Mouse (Mus musculus): ENCODE results near the gene Srpk3. TPM values are rescaled to one million over a fixed set of nuclear protein-coding genes. Genes with fewer than 3 reads are reported as not detected.
A peak's percentile ranks its signal among the peaks of the same experiment; 100 is the strongest.

Srpk3 gene
- polyA plus RNA-seq, 1 experiment from 2014 or later = 1.1 TPM

DNA sequence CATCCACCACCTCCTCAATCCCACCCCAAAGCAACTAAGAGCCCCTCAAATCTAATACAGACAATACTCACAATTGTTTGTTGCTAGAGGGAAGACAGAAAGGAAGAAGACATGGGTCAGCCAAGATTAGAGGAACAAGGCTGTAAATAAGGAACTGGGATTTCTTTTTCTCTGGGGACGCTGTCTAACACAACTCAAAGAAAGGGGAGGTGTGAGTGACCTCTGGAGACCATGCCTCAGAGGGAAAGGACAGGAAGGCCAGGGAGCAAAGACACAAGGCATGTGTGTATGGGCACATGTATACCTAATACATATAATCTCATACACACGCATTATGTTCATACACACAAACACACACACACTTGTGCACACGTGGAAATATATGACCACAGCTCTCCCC, 8.0 kb downstream of the Srpk3 start:
- H3K36me3 ChIP-seq = peaks cover 52% of the 10 kb centered on the region
- no peak overlapping the region for H3K4me3 ChIP-seq
- H3K9me3 ChIP-seq (replicated peaks) = no peaks in the 10 kb centered on the region
- H3K4me1 ChIP-seq = no peaks in the 10 kb centered on the region
- DNase-seq (ENCODE audit: low spot score) = no peak
- 94% methylated on average over 3 of the region's 3 CpGs for WGBS
- peaks cover 86% of the 10 kb centered on the region for H3K27me3 ChIP-seq (ENCODE audit: low read depth, poor library complexity, severe bottlenecking)
- no peak overlapping the region for H3K27ac ChIP-seq

DNA sequence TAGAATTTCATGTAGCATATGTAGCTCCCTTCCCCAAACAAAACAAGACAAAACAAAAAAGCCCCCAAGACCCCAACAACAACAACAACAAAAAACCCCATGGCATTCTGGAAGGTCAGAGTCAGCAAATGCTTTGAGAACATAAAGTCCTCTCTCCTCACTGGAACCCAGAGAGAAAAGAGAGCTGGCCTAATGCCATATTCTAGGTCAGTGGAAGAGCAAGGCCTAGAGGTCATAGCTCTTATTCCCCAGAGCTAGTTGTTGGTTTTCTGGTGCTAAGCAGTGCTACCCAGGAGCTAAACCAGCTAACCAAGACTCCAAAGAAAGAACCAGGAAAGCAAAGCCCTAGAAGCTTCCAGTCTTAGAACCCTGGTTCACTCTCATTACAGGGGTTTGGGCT, 11.5 kb downstream of the Srpk3 start:
- DNase-seq (ENCODE audit: low spot score) = no peak

DNA sequence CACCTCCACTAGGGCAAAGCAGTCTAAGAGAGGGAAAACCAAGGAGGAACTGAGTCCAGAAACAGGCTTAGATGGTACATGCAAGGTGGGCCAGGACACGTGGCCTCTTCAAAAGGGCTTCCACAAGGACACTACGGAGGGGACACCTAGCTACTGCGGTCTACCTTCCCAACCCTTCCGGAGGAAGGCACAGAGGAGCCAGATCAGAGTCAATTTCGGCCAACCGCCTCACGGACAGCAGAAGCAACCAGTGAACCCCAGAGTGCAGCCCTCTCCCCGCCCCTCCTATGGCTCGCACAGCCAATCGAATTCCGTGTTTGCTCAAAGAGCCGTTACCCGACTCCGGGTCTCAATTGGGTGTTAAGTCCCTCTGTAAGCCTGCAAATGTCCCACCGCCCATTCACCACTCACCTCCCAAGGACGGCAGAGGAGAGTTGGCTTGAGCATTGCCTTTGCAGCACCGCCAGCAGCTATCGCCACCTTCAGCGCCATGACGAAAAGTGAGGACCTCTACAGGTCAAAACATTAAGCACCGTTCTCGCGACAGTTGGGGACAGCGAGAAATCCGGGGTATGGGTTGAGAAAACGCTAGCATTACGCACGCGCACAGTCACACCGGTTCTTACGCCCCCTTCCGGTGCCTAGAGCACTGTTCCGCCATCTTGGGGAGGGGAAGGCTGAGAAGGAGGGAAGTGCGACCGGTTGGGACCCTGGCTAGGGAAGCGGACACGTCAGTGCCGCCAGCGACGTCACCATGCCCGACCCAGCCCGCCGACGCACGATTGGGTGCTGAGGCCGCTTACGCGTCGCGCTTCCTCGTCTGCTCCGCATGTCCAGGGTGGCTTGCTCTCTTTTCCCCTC, 12.4 kb downstream of the Srpk3 start, which contains the start of the genes Idh3g and Ssr4:
Gene Idh3g (minus strand): TSS at position 534 of the 861 bp plus-strand sequence.
Gene Ssr4 (plus strand): TSS at position 665 of the 861 bp plus-strand sequence.
- peaks cover 95% of the 10 kb centered on the region for H3K27me3 ChIP-seq (ENCODE audit: low read depth, poor library complexity, severe bottlenecking)
- H3K4me1 ChIP-seq = 0 out of 2 replicates have a peak, but pooled peaks cover 6% of the 10 kb centered on the region
- WGBS = 12% methylated on average over 52 of the region's 52 CpGs
- H3K36me3 ChIP-seq = peaks cover 36% of the 10 kb centered on the region
- DNase-seq (ENCODE audit: low spot score) = peak; percentile 92
- peak within 1 kb of the TSS; percentile 63 for H3K4me3 ChIP-seq
- no peaks in the 10 kb centered on the region for H3K9me3 ChIP-seq (replicated peaks)
- peak within 1 kb of the TSS; percentile 91 for H3K27ac ChIP-seq

More for the DNA sequence above, 11.5 kb downstream of the Srpk3 start:
- peaks cover 36% of the 10 kb centered on the region for H3K36me3 ChIP-seq
- H3K4me1 ChIP-seq = 0 out of 2 replicates have a peak, but pooled peaks cover 6% of the 10 kb centered on the region
- H3K9me3 ChIP-seq (replicated peaks) = no peaks in the 10 kb centered on the region
- peak overlapping the region; percentile 63 for H3K4me3 ChIP-seq
- H3K27ac ChIP-seq = peak overlapping the region; percentile 91
- H3K27me3 ChIP-seq (ENCODE audit: low read depth, poor library complexity, severe bottlenecking) = peaks cover 95% of the 10 kb centered on the region

DNA sequence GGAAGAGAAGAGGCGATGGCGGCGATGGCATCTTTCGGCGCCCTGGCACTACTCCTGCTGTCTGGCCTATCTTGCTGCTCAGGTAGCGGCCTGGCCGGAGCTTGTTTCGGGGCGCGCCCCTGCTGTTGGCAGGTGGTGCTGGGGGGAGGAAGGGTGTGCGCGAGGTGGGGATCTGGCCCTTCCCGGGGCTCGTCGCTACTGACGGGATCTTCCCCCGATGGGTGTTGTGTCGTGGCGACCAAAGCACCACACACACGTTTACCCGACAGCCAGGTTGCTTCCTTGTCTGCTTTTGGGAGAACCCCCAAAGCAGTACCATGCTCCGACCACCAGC, 13.0 kb downstream of the Srpk3 start:
- Histone ChIP-seq H3K27ac (peak overlapping the region; percentile 91), H3K36me3 (peaks cover 30% of the 10 kb centered on the region), H3K27me3 (ENCODE audit: low read depth, poor library complexity, severe bottlenecking) (peaks cover 95% of the 10 kb centered on the region), H3K4me3 (peak overlapping the region; percentile 63), H3K9me3 (replicated peaks) (no peaks in the 10 kb centered on the region), H3K4me1 (0 out of 2 replicates have a peak, but pooled peaks cover 6% of the 10 kb centered on the region)
- WGBS = 10% methylated on average over 22 of the region's 22 CpGs
- DNase-seq (ENCODE audit: low spot score) = no peak

DNA sequence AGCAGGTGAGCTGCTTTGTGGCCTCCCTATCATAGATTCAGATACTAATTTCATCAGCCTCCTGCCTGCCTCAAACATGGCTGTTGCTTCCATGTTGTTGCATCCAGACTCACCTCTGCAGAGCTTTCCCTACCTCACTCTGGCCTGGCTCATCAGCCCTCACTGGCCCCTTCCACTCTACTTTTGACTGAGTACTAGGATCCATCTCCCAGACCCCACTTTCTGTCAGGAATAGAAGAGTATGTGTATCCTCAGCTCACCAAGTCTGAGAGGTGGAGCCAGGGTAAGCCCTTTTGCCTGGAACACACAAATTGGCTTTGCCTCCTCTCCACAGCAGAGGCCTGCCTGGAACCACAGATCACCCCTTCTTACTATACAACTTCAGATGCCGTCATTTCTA, 14.3 kb downstream of the Srpk3 start:
- Histone ChIP-seq H3K4me1 (0 out of 2 replicates have a peak, but pooled peaks cover 6% of the 10 kb centered on the region), H3K27me3 (ENCODE audit: low read depth, poor library complexity, severe bottlenecking) (peaks cover 90% of the 10 kb centered on the region), H3K36me3 (peaks cover 28% of the 10 kb centered on the region), H3K4me3 (0 out of 2 replicates have a peak overlapping the region, but pooled peaks have one; percentile 10), H3K27ac (no peak overlapping the region), H3K9me3 (replicated peaks) (no peaks in the 10 kb centered on the region)
- 100% methylated on average over 1 of the region's 1 CpGs for WGBS
- DNase-seq (ENCODE audit: low spot score) = no peak

DNA sequence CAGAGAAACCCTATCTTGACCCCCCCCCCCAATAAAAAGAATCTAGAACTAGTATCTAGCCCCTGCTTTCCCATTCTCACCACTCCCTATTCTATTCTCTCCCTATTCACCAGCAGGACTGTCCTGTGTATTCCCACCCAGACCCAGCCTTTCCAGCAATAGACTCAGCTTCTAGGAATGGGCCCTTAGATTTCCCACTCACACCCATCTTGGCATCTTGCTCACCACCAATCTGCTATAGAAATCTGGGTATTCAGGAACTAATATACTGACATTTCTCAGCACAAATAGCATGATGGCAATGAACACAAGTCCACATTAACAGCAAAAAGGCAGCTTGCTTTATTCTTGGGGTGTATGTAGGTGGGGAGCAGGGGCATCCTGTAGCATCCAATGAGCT, 18.8 kb downstream of the Srpk3 start:
- H3K4me3 ChIP-seq = no peak overlapping the region
- no peaks in the 10 kb centered on the region for H3K9me3 ChIP-seq (replicated peaks)
- H3K27ac ChIP-seq = no peak overlapping the region
- peaks cover 88% of the 10 kb centered on the region for H3K27me3 ChIP-seq (ENCODE audit: low read depth, poor library complexity, severe bottlenecking)
- DNase-seq (ENCODE audit: low spot score) = no peak
- H3K36me3 ChIP-seq = peaks cover 28% of the 10 kb centered on the region
- H3K4me1 ChIP-seq = 0 out of 2 replicates have a peak, but pooled peaks cover 4% of the 10 kb centered on the region

DNA sequence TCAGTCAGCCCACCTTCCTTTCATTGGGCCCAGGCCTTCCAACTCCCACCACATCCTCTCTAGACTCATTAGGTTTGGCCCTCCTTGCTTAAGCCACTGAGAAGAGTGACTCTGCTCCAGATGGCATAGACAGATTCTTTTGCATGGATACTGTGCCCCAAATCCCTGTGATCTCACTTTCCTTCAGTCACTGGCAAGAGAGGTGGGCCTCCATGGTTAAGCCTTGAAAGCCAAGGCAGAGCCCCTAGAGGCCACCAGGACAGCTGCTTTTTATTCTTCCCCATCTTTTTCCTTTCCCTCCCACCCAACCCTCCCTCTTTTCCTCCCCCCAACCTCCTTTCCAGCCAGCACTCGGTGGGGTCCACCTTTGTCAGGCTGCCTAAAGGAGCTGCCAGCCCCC, 19.3 kb downstream of the Srpk3 start:
- Histone ChIP-seq H3K9me3 (replicated peaks) (no peaks in the 10 kb centered on the region), H3K27ac (no peak overlapping the region), H3K4me1 (0 out of 2 replicates have a peak, but pooled peaks cover 1% of the 10 kb centered on the region), H3K27me3 (ENCODE audit: low read depth, poor library complexity, severe bottlenecking) (peaks cover 88% of the 10 kb centered on the region), H3K36me3 (peaks cover 27% of the 10 kb centered on the region), H3K4me3 (no peak overlapping the region)
- DNase-seq (ENCODE audit: low spot score) = no peak
- 38% methylated on average over 1 of the region's 1 CpGs for WGBS

DNA sequence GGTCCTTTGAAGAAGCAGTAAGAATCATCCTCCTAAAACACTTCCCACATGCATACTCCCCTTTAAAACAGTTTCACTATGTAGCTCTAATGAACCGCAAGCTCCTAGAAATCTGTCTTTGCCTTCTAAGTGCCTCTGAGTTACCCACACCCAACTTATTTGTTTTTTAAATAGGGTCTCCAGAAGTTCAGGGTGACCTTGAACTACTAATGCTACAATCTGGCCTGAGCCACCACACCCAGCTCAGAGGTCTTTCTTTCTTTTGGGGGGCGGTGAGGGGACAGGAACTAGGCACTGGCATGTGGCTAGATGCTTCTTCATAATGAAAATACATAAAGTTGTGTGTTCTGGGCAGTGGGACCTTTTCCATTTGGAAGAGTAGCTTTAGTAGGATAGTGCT, 23.3 kb downstream of the Srpk3 start:
- Histone ChIP-seq H3K36me3 (no peaks in the 10 kb centered on the region), H3K27me3 (ENCODE audit: low read depth, poor library complexity, severe bottlenecking) (peaks cover 86% of the 10 kb centered on the region), H3K27ac (no peak overlapping the region), H3K4me1 (no peaks in the 10 kb centered on the region), H3K4me3 (no peak overlapping the region), H3K9me3 (replicated peaks) (no peaks in the 10 kb centered on the region)
- WGBS = 91% methylated on average over 2 of the region's 2 CpGs
- no peak for DNase-seq (ENCODE audit: low spot score)

DNA sequence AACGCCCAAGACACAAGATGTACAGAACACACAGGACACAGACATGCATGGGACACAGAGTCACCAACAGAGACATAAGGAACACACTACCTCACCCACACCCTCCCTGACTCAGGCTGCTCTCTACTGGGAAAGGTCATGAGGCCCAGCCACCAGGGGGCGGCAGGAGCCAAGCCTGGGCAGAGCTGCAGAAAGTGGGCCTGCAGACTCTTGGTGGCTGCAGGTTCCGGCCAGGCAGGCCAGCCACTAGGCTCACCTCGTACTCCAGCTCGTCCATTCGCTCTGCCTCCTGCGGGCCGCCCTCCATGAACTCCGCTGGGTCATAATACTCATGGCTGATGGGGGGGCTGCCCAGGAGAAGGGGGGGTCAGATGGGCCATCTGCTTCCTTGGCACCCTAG, 24.3 kb downstream of the Srpk3 start:
- Histone ChIP-seq H3K36me3 (no peaks in the 10 kb centered on the region), H3K27ac (no peak overlapping the region), H3K9me3 (replicated peaks) (no peaks in the 10 kb centered on the region), H3K27me3 (ENCODE audit: low read depth, poor library complexity, severe bottlenecking) (peaks cover 80% of the 10 kb centered on the region), H3K4me3 (no peak overlapping the region), H3K4me1 (no peaks in the 10 kb centered on the region)
- DNase-seq (ENCODE audit: low spot score) = peak; percentile 70
- 34% methylated on average over 8 of the region's 9 CpGs for WGBS

DNA sequence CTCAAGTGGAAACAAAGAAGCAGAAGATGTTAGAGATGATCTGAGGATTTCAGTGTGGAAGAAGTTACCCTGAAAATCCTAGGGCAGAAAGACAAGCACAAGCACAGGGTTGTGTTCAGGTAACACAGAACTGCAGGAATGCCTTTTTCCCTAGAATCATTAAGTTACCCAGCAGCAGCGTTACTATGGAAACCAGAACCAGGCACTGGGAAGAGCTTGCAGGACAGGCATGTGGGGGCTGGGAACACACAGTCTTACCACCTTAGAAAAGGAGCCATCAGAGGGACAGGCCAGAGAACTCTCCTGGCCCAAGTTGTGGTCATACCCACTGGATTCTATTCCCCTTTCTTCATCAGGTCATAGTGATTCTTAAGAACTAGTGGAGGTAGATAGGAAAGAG, 31.6 kb downstream of the Srpk3 start:
- no peaks in the 10 kb centered on the region for H3K36me3 ChIP-seq
- WGBS = 38% methylated on average over 1 of the region's 1 CpGs
- DNase-seq (ENCODE audit: low spot score) = no peak
- H3K9me3 ChIP-seq (replicated peaks) = no peaks in the 10 kb centered on the region
- peaks cover 31% of the 10 kb centered on the region for H3K27me3 ChIP-seq (ENCODE audit: low read depth, poor library complexity, severe bottlenecking)
- no peaks in the 10 kb centered on the region; the same call in 1 of the 2 replicates for H3K4me1 ChIP-seq
- H3K27ac ChIP-seq = no peak overlapping the region
- H3K4me3 ChIP-seq = no peak overlapping the region

DNA sequence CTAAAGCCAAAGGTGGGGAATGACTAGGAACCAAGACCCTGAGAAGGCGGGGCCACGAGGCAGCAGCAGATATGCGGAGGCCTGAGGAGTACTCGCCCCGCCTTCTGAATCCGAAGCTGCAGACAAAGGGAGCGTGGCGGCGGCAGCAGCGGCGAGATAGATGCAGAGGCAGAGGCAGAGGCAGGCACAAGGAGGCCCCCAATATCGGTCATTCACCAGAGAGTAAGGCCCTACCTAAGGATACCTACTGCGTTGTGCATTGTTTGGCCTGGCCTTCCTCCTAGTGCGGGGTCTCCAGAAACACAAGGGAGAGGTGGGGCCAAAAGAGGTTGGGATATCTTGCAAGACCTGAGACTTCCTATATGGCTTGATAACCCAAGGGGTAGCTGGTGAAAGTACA, 40.9 kb downstream of the Srpk3 start:
- peak; percentile 56 for DNase-seq (ENCODE audit: low spot score)
- 10% methylated on average over 14 of the region's 14 CpGs for WGBS
- no peaks in the 10 kb centered on the region for H3K4me1 ChIP-seq
- peaks cover 62% of the 10 kb centered on the region for H3K27me3 ChIP-seq (ENCODE audit: low read depth, poor library complexity, severe bottlenecking)
- H3K9me3 ChIP-seq (replicated peaks) = no peaks in the 10 kb centered on the region
- peak overlapping the region; percentile 47 for H3K4me3 ChIP-seq
- H3K27ac ChIP-seq = peak overlapping the region; percentile 83
- H3K36me3 ChIP-seq = no peaks in the 10 kb centered on the region

DNA sequence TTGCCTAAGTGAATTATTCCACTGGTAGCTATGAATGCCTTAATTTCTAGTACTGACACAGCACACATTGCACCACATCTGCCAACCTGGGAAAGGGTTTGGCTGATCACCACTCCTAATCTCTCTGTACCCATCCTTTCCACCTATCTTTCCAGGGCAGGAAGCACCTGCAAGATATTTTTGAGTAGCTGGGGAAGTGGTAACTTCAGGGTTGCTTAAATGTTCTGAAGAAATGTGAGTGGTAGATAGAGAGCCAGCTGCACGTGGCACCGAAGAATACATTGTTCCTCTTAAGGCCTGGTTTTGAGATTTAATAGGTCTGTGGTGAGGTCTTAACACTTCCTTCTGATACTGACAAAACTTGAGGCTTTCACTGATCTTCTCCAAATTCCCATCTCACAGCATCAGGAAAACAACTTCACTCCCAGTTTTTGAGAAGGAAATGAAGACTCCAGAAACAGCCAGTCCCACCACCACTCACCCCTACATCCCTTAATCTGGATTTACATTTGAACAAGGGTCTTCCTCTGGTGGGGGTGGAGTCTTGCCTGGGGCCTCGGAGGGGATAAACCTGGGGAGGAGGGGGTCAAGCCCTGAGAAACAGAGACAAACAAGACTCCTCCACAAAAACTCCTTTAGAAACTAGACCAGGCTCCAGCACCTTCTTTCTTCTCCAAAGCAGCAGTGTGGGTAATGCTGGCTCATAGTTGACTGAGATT, 42.5 kb downstream of the Srpk3 start:
- Histone ChIP-seq H3K27me3 (ENCODE audit: low read depth, poor library complexity, severe bottlenecking) (peaks cover 64% of the 10 kb centered on the region), H3K4me3 (no peak overlapping the region), H3K9me3 (replicated peaks) (no peaks in the 10 kb centered on the region), H3K4me1 (no peaks in the 10 kb centered on the region), H3K36me3 (no peaks in the 10 kb centered on the region), H3K27ac (no peak overlapping the region)
- 66% methylated on average over 3 of the region's 3 CpGs for WGBS
- no peak for DNase-seq (ENCODE audit: low spot score)

DNA sequence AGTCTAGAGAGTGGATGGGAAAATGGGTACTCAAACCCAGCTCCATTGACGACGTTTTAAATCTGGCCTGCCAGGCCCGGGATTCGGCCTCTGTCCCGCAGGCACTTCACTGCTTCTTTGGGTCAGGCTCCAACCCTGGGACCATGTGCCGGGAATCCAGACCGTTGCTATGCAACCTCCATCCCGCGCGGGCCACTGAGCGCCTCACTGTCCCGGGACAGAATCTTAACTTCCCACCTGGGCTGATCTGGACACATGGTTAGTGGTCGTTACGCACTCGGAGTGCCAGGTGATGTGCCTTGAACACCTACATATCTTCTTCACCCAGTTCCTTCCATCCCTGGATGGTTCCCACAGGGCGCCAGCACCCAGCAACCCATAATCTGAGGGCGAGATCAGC, 49.5 kb downstream of the Srpk3 start:
- Histone ChIP-seq H3K4me1 (peaks cover 7% of the 10 kb centered on the region), H3K36me3 (no peaks in the 10 kb centered on the region), H3K27ac (no peak overlapping the region), H3K27me3 (ENCODE audit: low read depth, poor library complexity, severe bottlenecking) (peaks cover 64% of the 10 kb centered on the region), H3K9me3 (replicated peaks) (no peaks in the 10 kb centered on the region), H3K4me3 (peak overlapping the region; percentile 66)
- peak; percentile 44 for DNase-seq (ENCODE audit: low spot score)
- WGBS = 12% methylated on average over 17 of the region's 17 CpGs

All from limb, embryonic 10.5 days (tissue).